ENCODE assay signal across 23 mouse cellular contexts in genomic region chr5:31628555-31628954, GRCm38 (mm10). TPM values are rescaled to one million over a fixed set of nuclear protein-coding genes. Genes with fewer than 3 reads are reported as not detected.
DNase-seq lines count a peak whose midpoint lies in the region; ATAC-seq and TF ChIP-seq lines count a peak whose summit lies in the region.
"Had no signal": no experiment of that assay in that cellular context is flagged by ENCODE, and none has a peak within 500 bp of the region (broad histone marks: within the 10 kb centered on the region; RNA-seq: fewer than 3 reads in every experiment).

No protein-coding gene starts in this region.

- H3K36me3 ChIP-seq in heart, embryonic 15.5 days = no peaks in the 10 kb centered on the region
- no peaks in the 10 kb centered on the region for H3K36me3 ChIP-seq in ES-Bruce4 (ENCODE audit: control insufficient read depth, insufficient read depth, low read length, poor library complexity, severe bottlenecking)
- H3K36me3 ChIP-seq in embryonic facial prominence, embryonic 14.5 days (ENCODE audit: control insufficient read depth, insufficient read depth, low read length) = no peaks in the 10 kb centered on the region
- H3K36me3 ChIP-seq: stomach, embryonic 15.5 days had no signal

- WGBS in heart, embryonic 15.5 days = 88% methylated on average over 8 of the region's 8 CpGs
- 80% methylated on average over 8 of the region's 8 CpGs for WGBS in embryonic facial prominence, embryonic 14.5 days

- intact Hi-C loops in heart, postnatal 36 days (cut with DNase I) = no loop called here
- intact Hi-C loops in left cerebral cortex, postnatal 36 days (cut with DNase I) = no loop called here

- H3K27ac ChIP-seq in heart, embryonic 15.5 days = peak overlapping the region; percentile 75; the same call in 1 of the 2 replicates
- peak overlapping the region; percentile 81 for H3K27ac ChIP-seq in ES-Bruce4 (ENCODE audit: insufficient read depth, low read length)
- 0 out of 2 replicates have a peak overlapping the region, but pooled peaks have one; percentile 17 for H3K27ac ChIP-seq in embryonic facial prominence, embryonic 14.5 days (replicated peaks; ENCODE audit: low read depth, low read length)
- H3K27ac ChIP-seq: hindbrain, postnatal 0 days; midbrain, embryonic 10.5 days; neural tube, embryonic 13.5 days; stomach, embryonic 15.5 days had no signal

- H3K9me3 ChIP-seq in heart, embryonic 15.5 days (replicated peaks) = no peaks in the 10 kb centered on the region
- no peaks in the 10 kb centered on the region for H3K9me3 ChIP-seq in ES-Bruce4 (replicated peaks; ENCODE audit: control insufficient read depth, insufficient read depth, low read length, poor library complexity, severe bottlenecking)
- no peaks in the 10 kb centered on the region for H3K9me3 ChIP-seq in embryonic facial prominence, embryonic 14.5 days (ENCODE audit: control insufficient read depth, low read length)
- H3K9me3 ChIP-seq: G1E; midbrain, embryonic 10.5 days; neural tube, embryonic 13.5 days; stomach, embryonic 15.5 days had no signal

- H3K4me1 ChIP-seq in heart, embryonic 15.5 days (replicated peaks) = peaks cover 43% of the 10 kb centered on the region
- H3K4me1 ChIP-seq in ES-Bruce4 (ENCODE audit: control insufficient read depth, insufficient read depth, low read length) = peaks cover 12% of the 10 kb centered on the region
- peaks cover 15% of the 10 kb centered on the region for H3K4me1 ChIP-seq in embryonic facial prominence, embryonic 14.5 days (ENCODE audit: control insufficient read depth, insufficient read depth, low read length)

- DNase-seq in adrenal gland, adult 2 months = peak; percentile 66
- DNase-seq in adrenal gland, adult 8-10 months = no peak
- DNase-seq in heart, postnatal 36 days = no peak
- no peak for DNase-seq in embryonic facial prominence, embryonic 14.5 days (ENCODE audit: low spot score)
- no peak for DNase-seq in left cerebral cortex, postnatal 36 days (ENCODE audit: low spot score in 2 of 2)
- DNase-seq in lung, postnatal 10 days = no peak
- DNase-seq: B cell, adult 2 months; cerebellum, postnatal 10 days; heart, postnatal 10 days; kidney, adult 2 months; layer of hippocampus, postnatal 36 days; left cerebral cortex, postnatal 4 days; lung, adult 2 months; lung, postnatal 4 days; right cerebral cortex, postnatal 14 days had no signal

- no peak overlapping the region for H3K4me2 ChIP-seq in heart, embryonic 15.5 days
- H3K4me2 ChIP-seq in embryonic facial prominence, embryonic 14.5 days (ENCODE audit: low read depth, low read length) = no peak overlapping the region
- H3K4me2 ChIP-seq: liver, embryonic 11.5 days; neural tube, embryonic 13.5 days; stomach, embryonic 15.5 days had no signal

- no peak for TF ChIP-seq POLR2A in ES-Bruce4 (IDR thresholded peaks at IDR 0.05; ENCODE audit: insufficient read depth, low read length)

- H3K9ac ChIP-seq in heart, embryonic 15.5 days = no peak overlapping the region
- 0 out of 2 replicates have a peak overlapping the region, but pooled peaks have one; percentile 1 for H3K9ac ChIP-seq in ES-Bruce4 (ENCODE audit: low read depth, poor library complexity, severe bottlenecking)
- no peak overlapping the region for H3K9ac ChIP-seq in embryonic facial prominence, embryonic 14.5 days (ENCODE audit: low read depth, low read length)
- H3K9ac ChIP-seq: neural tube, embryonic 13.5 days; stomach, embryonic 15.5 days had no signal

- TF ChIP-seq CTCF in ES-Bruce4 (IDR thresholded peaks at IDR 0.05; ENCODE audit: low read depth, low read length) = no peak

- no peak for TF ChIP-seq EP300 in ES-Bruce4 (IDR thresholded peaks at IDR 0.05; ENCODE audit: insufficient read depth, low read depth, low read length)

- ATAC-seq in heart, embryonic 15.5 days (replicated peaks; ENCODE audit: insufficient number of reproducible peaks, insufficient read depth, low FRiP score, low read depth) = no peak
- ATAC-seq in embryonic facial prominence, embryonic 14.5 days (ENCODE audit: low read depth) = no peak
- ATAC-seq: hindbrain, postnatal 0 days had no signal

- no peaks in the 10 kb centered on the region for H3K27me3 ChIP-seq in heart, embryonic 15.5 days
- H3K27me3 ChIP-seq in ES-Bruce4 (ENCODE audit: control insufficient read depth, insufficient read depth, low read length, poor library complexity, severe bottlenecking) = no peaks in the 10 kb centered on the region
- no peaks in the 10 kb centered on the region for H3K27me3 ChIP-seq in embryonic facial prominence, embryonic 14.5 days (replicated peaks; ENCODE audit: control insufficient read depth, insufficient read depth, low read length)
- H3K27me3 ChIP-seq: neural tube, embryonic 13.5 days; stomach, embryonic 15.5 days had no signal

- no peak overlapping the region for H3K4me3 ChIP-seq in heart, embryonic 15.5 days
- no peak overlapping the region for H3K4me3 ChIP-seq in ES-Bruce4 (ENCODE audit: low read depth, low read length)
- no peak overlapping the region for H3K4me3 ChIP-seq in embryonic facial prominence, embryonic 14.5 days (ENCODE audit: low read depth, low read length)
- H3K4me3 ChIP-seq: midbrain, embryonic 10.5 days; neural tube, embryonic 13.5 days; stomach, embryonic 15.5 days had no signal

RNA-seq across cellular contexts. Expression of gene Mrpl33, which starts 31.8 kb away (rescaled TPM):
- 100 to 1,000 TPM; 294 to 325 TPM for total RNA-seq in adrenal gland, adult 2 months (2021)
- 21.1 and 31.6 TPM in 2 replicates for polyA plus RNA-seq in adrenal gland, adult 2 months (2012; rRNA removed)
- total RNA-seq in adrenal gland, adult 8-10 months (2022) = 100 to 1,000 TPM; 266 to 421 (median 323) TPM
- 344 and 459 TPM in 2 replicates for polyA plus RNA-seq in heart, embryonic 15.5 days (2015; fragmentation: Nextera tagmentation; extraction: Ambion mirVana)
- total RNA-seq in heart, postnatal 36 days (2021) = 100 to 1,000 TPM; 314 to 335 TPM
- polyA plus RNA-seq in ES-Bruce4 (2011; ENCODE audit: insufficient read depth, insufficient read length, low read depth, missing spikeins) = 161 and 173 TPM in 2 replicates
- polyA plus RNA-seq in embryonic facial prominence, embryonic 14.5 days (2014; fragmentation: Nextera tagmentation; extraction: Ambion mirVana) = 297 and 305 TPM in 2 replicates
- 10 to 100 TPM; 82.6 to 94.8 TPM for total RNA-seq in left cerebral cortex, postnatal 36 days (2021)

Comparison
In these comparisons a context has a peak if more than half of its experiments do, and no peak if none do; other contexts are left out.
1. H3K27ac ChIP-seq: peak in every context shown above with its lines; median percentile 81 in ES-Bruce4; 75 in heart, embryonic 15.5 days; 17 in embryonic facial prominence, embryonic 14.5 days.